Mouse (Mus musculus) hindbrain, postnatal 0 days (tissue): ENCODE results near the gene Eif5. TPM values are rescaled to one million over a fixed set of nuclear protein-coding genes. Genes with fewer than 3 reads are reported as not detected.

Source experiments
- ATAC-seq: fragments of 200-750 bp; cut with Nextera tagmentation; 2 replicates; pipeline ENCODE4 v1.8.0; 2017; ENCODE audit warnings: mild to moderate bottlenecking, moderate TSS enrichment, moderate library complexity
- DNase-seq: peaks from one replicate; pipeline ENCODE4 v3.0.0-alpha.2; 2015; ENCODE audit warnings: low spot score
- H3K27ac ChIP-seq: fragments of 300-500 bp; sonication (generic); 2 replicates; pipeline ENCODE4 v1.5.1; 2014; ENCODE audit warnings: mild to moderate bottlenecking
- H3K27me3 ChIP-seq: fragments of 300-500 bp; sonication (generic); 2 replicates; pipeline ENCODE4 v1.6.1; 2014; ENCODE audit warnings: low read length, mixed read lengths; ENCODE audit not compliant: insufficient read depth
- H3K36me3 ChIP-seq: fragments of 300-500 bp; sonication (generic); 2 replicates; pipeline ENCODE4 v1.6.1; 2014; ENCODE audit warnings: low read length, mixed read lengths; ENCODE audit not compliant: insufficient read depth
- H3K4me1 ChIP-seq: fragments of 300-500 bp; sonication (generic); 2 replicates; pipeline ENCODE4 v1.6.1; 2014; ENCODE audit warnings: antibody characterized with exemption, low read length, mixed read lengths; ENCODE audit not compliant: insufficient read depth
- H3K4me2 ChIP-seq: fragments of 300-500 bp; sonication (generic); 2 replicates; pipeline ENCODE4 v1.6.1; 2014; ENCODE audit warnings: low read depth, mild to moderate bottlenecking, low read length, moderate library complexity, mixed read lengths
- H3K4me3 ChIP-seq: fragments of 300-500 bp; sonication (generic); 2 replicates; pipeline ENCODE4 v1.5.1; 2014; ENCODE audit warnings: low read length
- H3K9ac ChIP-seq: fragments of 300-500 bp; sonication (generic); replicated peaks from 2 replicates; pipeline ENCODE4 v1.6.1; 2014; ENCODE audit warnings: mild to moderate bottlenecking, low read length, moderate library complexity, mixed read lengths
- H3K9me3 ChIP-seq: fragments of 300-500 bp; sonication (generic); 2 replicates; pipeline ENCODE4 v1.6.1; 2016; ENCODE audit warnings: low read length, mixed read lengths
- CTCF ChIP-seq: IDR thresholded peaks from 2 replicates; pipeline ENCODE4 v1.5.1; 2016; ENCODE audit warnings: antibody characterized with exemption, control low read depth, low read depth
- WGBS: fragments of 180-500 bp; shearing (Covaris S2); extraction: QIAGEN DNeasy Blood & Tissue Kit; methylation state at CpG from one replicate; pipeline ENCODE4 v1.1.7; 2014; 5-methylcytosine and 5-hydroxymethylcytosine counted together
- polyA plus RNA-seq: library from polyadenylated mRNA; unstranded; fragments of >200 nt; fragmentation: Nextera tagmentation; extraction: Ambion mirVana; gene quantifications from 2 replicates; pipeline ENCODE4 v1.2.1, GENCODE M21; 2015
- total RNA-seq: library from RNA; depleted of rRNA; stranded (reverse); fragments of >200 nt; gene quantifications from 2 replicates; pipeline ENCODE4 v1.2.3, GENCODE M21; 2014

Eif5 gene
- total and polyA plus RNA-seq, 2 experiments from 2014 or later = 197 to 576 TPM

DNA sequence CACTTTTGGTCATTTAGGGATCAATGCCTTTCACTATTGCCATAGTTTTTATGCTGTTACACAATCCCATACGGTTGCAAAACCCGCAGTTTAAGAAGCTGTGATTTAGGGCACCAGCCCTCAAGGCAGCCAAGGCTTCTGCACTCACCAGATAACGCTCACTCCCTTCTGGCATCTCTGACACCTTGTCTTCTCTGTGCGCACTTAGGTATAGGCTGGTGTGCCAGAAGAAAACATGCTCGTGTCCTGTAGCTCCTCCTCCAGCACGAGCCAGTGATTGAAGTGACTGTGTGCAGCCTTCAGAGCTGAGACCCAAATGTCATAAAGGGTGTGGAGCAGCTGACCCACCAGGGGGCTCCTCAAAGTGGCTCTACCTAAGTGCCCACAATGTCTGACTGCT is 2.5 kb upstream of the Eif5 start:
- ATAC-seq = no peak
- H3K9ac ChIP-seq = no peak overlapping the region
- WGBS = 65% methylated on average over 6 of the region's 6 CpGs

DNA sequence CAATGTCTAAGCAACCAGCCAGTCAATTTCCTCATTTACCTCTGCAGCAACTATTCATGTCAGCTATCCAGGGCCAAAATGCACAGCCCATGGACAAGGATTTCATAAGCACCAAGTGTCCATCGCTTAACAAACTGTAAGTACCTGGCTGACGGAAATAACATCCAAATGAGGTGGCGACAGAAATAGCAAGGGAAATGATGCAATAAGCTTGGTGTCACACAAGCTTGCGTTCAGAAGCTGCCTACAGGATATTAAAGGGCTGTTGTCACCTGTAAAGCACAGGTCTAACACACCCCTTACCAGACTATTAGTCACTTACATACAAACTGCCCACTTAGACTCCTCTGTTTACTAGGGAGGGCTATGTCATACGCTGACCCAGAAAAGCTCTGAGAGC is 2.1 kb upstream of the Eif5 start:
- ATAC-seq = no peak
- Histone ChIP-seq H3K27ac (no peak overlapping the region), H3K4me1 (peaks cover 7% of the 10 kb centered on the region; the same call in 1 of the 2 replicates), H3K9ac (no peak overlapping the region), H3K9me3 (no peaks in the 10 kb centered on the region), H3K4me3 (no peak overlapping the region), H3K36me3 (peaks cover 16% of the 10 kb centered on the region; the same call in 1 of the 2 replicates), H3K4me2 (no peak overlapping the region), H3K27me3 (no peaks in the 10 kb centered on the region)
- no peak for DNase-seq
- 84% methylated on average over 5 of the region's 5 CpGs for WGBS
- no peak for TF ChIP-seq CTCF

More for the DNA sequence above, 2.5 kb upstream of the Eif5 start:
- no peak for DNase-seq
- Histone ChIP-seq H3K4me1 (peaks cover 7% of the 10 kb centered on the region; the same call in 1 of the 2 replicates), H3K9me3 (no peaks in the 10 kb centered on the region), H3K4me3 (no peak overlapping the region), H3K27ac (no peak overlapping the region), H3K4me2 (no peak overlapping the region), H3K27me3 (no peaks in the 10 kb centered on the region), H3K36me3 (peaks cover 11% of the 10 kb centered on the region; the same call in 1 of the 2 replicates)
- 0 out of 2 replicates have a peak, but pooled peaks have one; percentile 1 for TF ChIP-seq CTCF

DNA sequence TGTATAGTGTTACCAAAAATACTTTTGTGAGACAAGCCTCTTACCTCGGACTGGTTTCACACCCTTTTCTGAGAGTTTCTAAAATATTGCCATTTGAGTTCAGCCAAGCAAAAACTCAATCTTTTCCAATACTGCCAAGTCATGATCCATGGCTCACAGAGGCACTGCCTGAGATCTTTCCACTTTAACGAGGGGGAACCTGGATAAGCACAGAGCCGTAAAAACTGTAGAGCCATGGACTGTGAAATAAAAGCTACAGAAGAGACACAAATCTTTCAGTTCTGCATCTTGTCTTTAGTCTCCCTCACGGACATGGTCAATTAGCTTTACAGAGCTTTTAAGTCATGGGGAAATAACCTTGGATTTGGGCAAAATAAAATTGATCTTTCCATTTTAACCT is 1.1 kb upstream of the Eif5 start:
- no peak for TF ChIP-seq CTCF
- DNase-seq = no peak
- no peak for ATAC-seq

DNA sequence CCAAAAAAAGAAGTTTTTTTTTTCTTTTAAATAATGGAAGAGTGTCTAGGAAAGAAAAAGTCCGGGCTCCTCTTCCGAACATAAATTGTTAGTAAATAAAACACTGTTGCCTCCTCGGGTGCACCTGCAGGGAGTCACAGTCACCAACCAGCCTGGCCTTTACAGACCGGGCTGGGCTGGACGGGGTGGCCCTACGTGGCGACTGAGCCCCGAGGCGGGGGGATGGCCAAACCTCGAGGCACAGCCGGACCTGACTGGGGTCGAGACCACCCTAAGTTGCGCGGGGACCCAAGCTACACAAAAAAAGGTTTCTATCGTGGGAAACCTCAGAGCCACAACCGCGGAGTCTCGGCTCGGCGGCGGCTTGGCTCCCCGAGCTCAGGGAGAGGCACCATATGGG is 475 bp upstream of the Eif5 start:
- H3K27ac ChIP-seq = peak overlapping the region; percentile 96
- peak; percentile 28 for DNase-seq
- peak overlapping the region; percentile 87 for H3K4me2 ChIP-seq
- peak; percentile 22 for ATAC-seq
- peak overlapping the region; percentile 98 for H3K9ac ChIP-seq
- WGBS = under 1% methylated on average over 22 of the region's 22 CpGs
- H3K4me1 ChIP-seq = peaks cover 7% of the 10 kb centered on the region; the same call in 1 of the 2 replicates
- no peaks in the 10 kb centered on the region for H3K9me3 ChIP-seq
- TF ChIP-seq CTCF = no peak
- H3K27me3 ChIP-seq = no peaks in the 10 kb centered on the region
- peak overlapping the region; percentile 85 for H3K4me3 ChIP-seq
- peaks cover 26% of the 10 kb centered on the region for H3K36me3 ChIP-seq

More for the DNA sequence above, 1.1 kb upstream of the Eif5 start:
- H3K27ac ChIP-seq = peak overlapping the region; percentile 96
- no peaks in the 10 kb centered on the region for H3K27me3 ChIP-seq
- H3K4me3 ChIP-seq = peak overlapping the region; percentile 85
- H3K4me2 ChIP-seq = peak overlapping the region; percentile 87
- H3K4me1 ChIP-seq = peaks cover 7% of the 10 kb centered on the region; the same call in 1 of the 2 replicates
- H3K9ac ChIP-seq = peak overlapping the region; percentile 98
- 34% methylated on average over 4 of the region's 4 CpGs for WGBS
- H3K9me3 ChIP-seq = no peaks in the 10 kb centered on the region
- H3K36me3 ChIP-seq = peaks cover 20% of the 10 kb centered on the region

DNA sequence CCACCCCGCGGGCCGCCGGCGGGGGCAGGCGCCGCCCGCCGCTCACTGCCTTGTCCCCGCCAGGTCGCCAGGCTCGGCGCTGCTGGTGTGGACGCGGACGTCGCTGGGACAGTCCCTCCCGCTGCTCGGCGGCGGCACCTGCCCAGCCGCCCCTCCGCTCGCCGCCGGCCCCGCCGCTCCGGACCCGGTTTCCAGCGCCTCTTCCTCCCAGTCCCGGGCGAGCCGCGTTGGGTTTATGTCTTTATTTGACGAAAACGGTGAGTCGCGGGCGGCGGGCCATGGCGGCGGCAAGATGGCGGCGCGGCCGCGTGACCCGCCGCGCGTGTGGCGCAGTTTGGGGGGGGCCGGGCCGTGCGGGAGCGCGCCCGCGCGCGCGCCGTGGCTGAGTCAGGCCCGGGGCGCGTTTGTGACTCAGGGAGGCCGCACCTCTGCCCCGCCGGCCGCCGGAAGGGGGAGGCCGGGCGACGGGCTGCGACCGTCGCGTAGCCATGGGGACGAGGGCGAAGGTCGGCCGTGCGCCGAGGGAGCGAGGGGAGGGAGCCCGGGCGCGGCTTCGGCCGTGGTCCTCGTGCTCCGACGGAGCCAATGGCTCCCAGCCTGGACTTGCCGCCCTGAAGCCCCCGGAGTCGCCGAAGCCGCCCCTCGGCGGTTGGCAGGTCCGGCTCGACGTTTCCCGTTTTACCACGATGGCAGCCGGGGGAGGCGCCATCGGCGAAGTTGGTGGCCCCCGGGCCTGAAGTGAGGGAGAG is 650 bp downstream of the Eif5 start:
- no peak for TF ChIP-seq CTCF
- peak; percentile 92 for DNase-seq
- H3K27me3 ChIP-seq = no peaks in the 10 kb centered on the region
- ATAC-seq = peak; percentile 48
- peak overlapping the region; percentile 78 for H3K4me2 ChIP-seq
- H3K9ac ChIP-seq = peak overlapping the region; percentile 98
- peaks cover 7% of the 10 kb centered on the region; the same call in 1 of the 2 replicates for H3K4me1 ChIP-seq
- peak overlapping the region; percentile 85 for H3K4me3 ChIP-seq
- H3K36me3 ChIP-seq = peaks cover 35% of the 10 kb centered on the region
- no peaks in the 10 kb centered on the region for H3K9me3 ChIP-seq
- peak overlapping the region; percentile 99 for H3K27ac ChIP-seq
- WGBS = 0% methylated on average over 87 of the region's 111 CpGs

DNA sequence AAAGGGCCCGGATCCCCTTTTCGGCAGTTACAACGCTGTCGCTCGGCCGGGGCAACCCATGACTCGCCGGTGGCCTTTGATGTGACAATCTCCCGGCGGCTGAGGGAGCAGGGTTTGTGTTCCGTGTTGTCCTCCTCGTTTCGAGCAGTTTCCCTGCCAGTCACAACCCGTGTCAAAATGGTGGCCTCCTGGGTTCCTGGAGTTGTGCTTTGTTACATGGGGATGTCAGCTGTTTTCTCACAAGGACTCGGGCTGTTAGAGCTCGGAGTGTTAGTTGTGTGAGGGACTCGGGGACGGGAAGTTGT is 1.2 kb downstream of the Eif5 start:
- peak overlapping the region; percentile 78 for H3K4me2 ChIP-seq
- DNase-seq (no peak), ATAC-seq (no peak)
- no peaks in the 10 kb centered on the region for H3K9me3 ChIP-seq
- under 1% methylated on average over 18 of the region's 18 CpGs for WGBS
- TF ChIP-seq CTCF = no peak
- peak overlapping the region; percentile 98 for H3K9ac ChIP-seq
- H3K27me3 ChIP-seq = no peaks in the 10 kb centered on the region
- peaks cover 7% of the 10 kb centered on the region; the same call in 1 of the 2 replicates for H3K4me1 ChIP-seq
- peak overlapping the region; percentile 99 for H3K27ac ChIP-seq
- peak overlapping the region; percentile 85 for H3K4me3 ChIP-seq
- peaks cover 39% of the 10 kb centered on the region for H3K36me3 ChIP-seq

DNA sequence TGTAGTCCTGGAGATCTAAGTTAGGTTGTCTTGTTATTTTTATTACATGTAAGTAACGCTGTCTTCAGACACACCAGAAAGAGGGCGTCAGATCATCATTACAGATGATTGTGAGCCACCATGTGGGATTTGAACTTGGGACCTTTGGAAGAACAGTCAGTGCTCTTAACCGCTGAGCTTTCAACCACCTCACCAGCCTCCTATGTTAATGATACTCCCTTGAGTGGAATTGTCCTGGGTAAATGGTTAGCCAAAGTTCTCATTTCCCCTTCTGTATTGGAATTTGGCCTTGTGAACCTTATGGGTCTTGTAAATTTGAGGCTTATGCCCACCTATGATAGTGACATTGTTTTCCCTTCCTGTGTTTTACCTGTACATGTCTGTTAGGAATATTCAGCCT is 9.3 kb downstream of the Eif5 start:
- ATAC-seq = no peak
- no peak overlapping the region for H3K4me3 ChIP-seq
- TF ChIP-seq CTCF = no peak
- peaks cover 39% of the 10 kb centered on the region for H3K36me3 ChIP-seq
- H3K9ac ChIP-seq = no peak overlapping the region
- H3K27ac ChIP-seq = no peak overlapping the region
- no peaks in the 10 kb centered on the region for H3K4me1 ChIP-seq
- DNase-seq = no peak
- no peak overlapping the region for H3K4me2 ChIP-seq
- H3K27me3 ChIP-seq = no peaks in the 10 kb centered on the region
- no peaks in the 10 kb centered on the region for H3K9me3 ChIP-seq
- WGBS = 89% methylated on average over 3 of the region's 3 CpGs
